10 mouse cellular contexts compared by ENCODE assay signal in the genomic region with DNA sequence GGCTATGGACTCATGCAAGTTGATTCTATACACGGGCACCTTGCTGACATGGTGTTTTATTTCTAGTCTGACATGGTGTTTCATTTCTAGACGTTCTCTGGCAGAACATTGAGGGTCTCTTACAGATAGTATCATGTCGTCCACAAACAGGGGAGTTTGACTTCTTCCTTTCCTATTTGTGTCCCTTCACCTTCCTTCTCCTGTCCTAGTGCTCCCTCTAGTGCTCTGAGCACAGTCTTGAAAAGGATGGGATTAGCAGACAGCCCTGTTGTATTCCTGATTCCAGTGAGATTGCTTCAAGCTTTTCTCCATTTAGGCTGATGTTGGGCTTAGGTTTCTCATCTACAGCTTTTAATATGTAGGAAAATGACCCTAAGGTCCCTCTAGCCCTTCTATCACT. TPM values are rescaled to one million over a fixed set of nuclear protein-coding genes. Genes with fewer than 3 reads are reported as not detected.
DNase-seq lines count a peak whose midpoint lies in the region; ATAC-seq lines count a peak whose summit lies in the region.
"Had no signal": no experiment of that assay in that cellular context is flagged by ENCODE, and none has a peak within 500 bp of the region (broad histone marks: within the 10 kb centered on the region; RNA-seq: fewer than 3 reads in every experiment).

No protein-coding gene starts in this region.

- no peaks in the 10 kb centered on the region for H3K36me3 ChIP-seq in intestine, embryonic 16.5 days (ENCODE audit: control insufficient read depth, insufficient read depth, low read length)

- no peaks in the 10 kb centered on the region for H3K9me3 ChIP-seq in intestine, embryonic 16.5 days (ENCODE audit: control insufficient read depth, low read length)

- H3K27me3 ChIP-seq in intestine, embryonic 16.5 days (replicated peaks; ENCODE audit: control insufficient read depth, insufficient read depth, low read length), result no peaks in the 10 kb centered on the region

- intact Hi-C loops in left cerebral cortex, postnatal 10 days (cut with DNase I), result loop anchor here (10.0 kb wide), 1 partner anchor 162 kb away; no protein-coding TSS in a partner anchor

- peak; percentile 42 for DNase-seq in adrenal gland, postnatal 14 days
- no peak for DNase-seq in adrenal gland, postnatal 4 days (ENCODE audit: low spot score in 2 of 2)
- DNase-seq in left cerebral cortex, adult 18-20 months (ENCODE audit: low spot score in 2 of 2), result peak; percentile 50 to 57
- DNase-seq in left cerebral cortex, adult 8-10 months (ENCODE audit: low spot score in 2 of 2), result no peak
- DNase-seq in brain, adult 2 months (ENCODE audit: low read depth, low spot score), result peak; percentile 83
- DNase-seq in left cerebral cortex, postnatal 10 days (ENCODE audit: extremely low spot score in 1 of 2, low spot score in 2 of 2), result peak; percentile 31 to 50

- no peaks in the 10 kb centered on the region for H3K4me1 ChIP-seq in intestine, embryonic 16.5 days (ENCODE audit: control insufficient read depth, insufficient read depth, low read length)

- no peak overlapping the region for H3K4me3 ChIP-seq in intestine, embryonic 16.5 days (ENCODE audit: low read length)

- H3K4me2 ChIP-seq in intestine, embryonic 16.5 days (ENCODE audit: low read depth, low read length), result no peak overlapping the region

- H3K27ac ChIP-seq in intestine, embryonic 16.5 days (ENCODE audit: low read length), result no peak overlapping the region

- 35% methylated on average over 3 of the region's 3 CpGs for WGBS in intestine, embryonic 16.5 days

- H3K9ac ChIP-seq in intestine, embryonic 16.5 days (ENCODE audit: low read depth, low read length), result no peak overlapping the region

- no peak for ATAC-seq in intestine, embryonic 16.5 days
- ATAC-seq in megakaryocyte progenitor cell, adult 5-6 weeks (replicated peaks; ENCODE audit: poor library complexity), result no peak

RNA-seq across cellular contexts. Expression of a gene that starts 11.9 kb away (rescaled TPM):
- 3.8 and 3.9 TPM in 2 replicates for total RNA-seq in adrenal gland, postnatal 14 days (2021)
- total RNA-seq in adrenal gland, postnatal 4 days (2021), result 1 to 10 TPM; 4.0 to 5.4 TPM
- total RNA-seq in left cerebral cortex, adult 18-20 months (2021), result 100 to 1,000 TPM; 183 to 192 TPM
- 100 to 1,000 TPM; 196 to 227 (median 211) TPM for total RNA-seq in left cerebral cortex, adult 8-10 months (2022)
- total RNA-seq in left cerebral cortex, postnatal 10 days (2021), result 100 to 1,000 TPM; 180 to 198 TPM
- polyA plus RNA-seq in intestine, embryonic 16.5 days (2015; fragmentation: Nextera tagmentation; extraction: Ambion mirVana), result 0.37 and 0.56 TPM in 2 replicates
- total RNA-seq in megakaryocyte progenitor cell, adult 5-6 weeks (2015), result not detected in 2 replicates
- total RNA-seq in megakaryocyte progenitor cell, adult 5-6 weeks (2017), result not detected in 2 replicates
- total RNA-seq: neutrophil, adult 5-6 weeks had no signal
- polyA plus RNA-seq: C2C12 had no signal

Comparison
In these comparisons a context has a peak if more than half of its experiments do, and no peak if none do; other contexts are left out.
1. DNase-seq: peak in adrenal gland, postnatal 14 days (single experiment), left cerebral cortex, adult 18-20 months (2 of 2), brain, adult 2 months (single experiment) and left cerebral cortex, postnatal 10 days (2 of 2); none in adrenal gland, postnatal 4 days (0 of 2) and left cerebral cortex, adult 8-10 months (0 of 2).
2. RNA of a gene that starts 11.9 kb away (total RNA-seq): 196 to 227 TPM in left cerebral cortex, adult 8-10 months, 180 to 198 TPM in left cerebral cortex, postnatal 10 days and 183 to 192 TPM in left cerebral cortex, adult 18-20 months; 4.0 to 5.4 TPM in adrenal gland, postnatal 4 days, 3.8 to 3.9 TPM in adrenal gland, postnatal 14 days and not detected in megakaryocyte progenitor cell, adult 5-6 weeks; every median in the first group is over 10 times any median in the second.